Comparison of ENCODE assay signal across 14 mouse cellular contexts in the genomic region with DNA sequence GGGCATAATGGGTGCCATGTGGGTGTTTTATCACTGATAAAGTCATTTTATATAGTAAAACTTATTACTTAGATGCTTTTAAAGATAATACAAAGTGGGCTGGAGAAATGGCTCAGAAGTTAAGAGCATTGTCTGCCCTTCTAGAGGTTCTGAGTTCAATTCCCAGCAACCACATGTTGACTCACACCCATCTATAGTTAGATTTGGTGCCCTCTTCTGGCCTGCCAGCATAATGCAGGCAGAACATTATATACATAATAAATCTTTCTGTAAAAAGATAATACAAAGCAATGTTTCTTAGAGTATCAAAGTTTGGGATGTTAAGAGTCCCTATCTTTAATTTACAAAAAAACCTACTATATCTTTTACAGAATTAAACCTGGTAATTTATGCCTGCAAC. TPM values are rescaled to one million over a fixed set of nuclear protein-coding genes. Genes with fewer than 3 reads are reported as not detected.
A peak's percentile ranks its signal among the peaks of the same experiment; 100 is the strongest.
DNase-seq lines count a peak whose midpoint lies in the region; ATAC-seq and TF ChIP-seq lines count a peak whose summit lies in the region.
"Had no signal": no experiment of that assay in that cellular context is flagged by ENCODE, and none has a peak within 500 bp of the region (broad histone marks: within the 10 kb centered on the region; RNA-seq: fewer than 3 reads in every experiment).

No protein-coding gene starts in this region.

- TF ChIP-seq EP300 in heart, postnatal 0 days (IDR thresholded peaks at IDR 0.05; ENCODE audit: low read depth) = no peak

- intact Hi-C loops in heart, postnatal 25 days (cut with DNase I) = no loop called here

- peak; percentile 37 for TF ChIP-seq CTCF in heart, postnatal 0 days (IDR thresholded peaks at IDR 0.05; ENCODE audit: low read depth)
- TF ChIP-seq CTCF in E14TG2a.4 (conservative IDR thresholded peaks at IDR 0.05; ENCODE audit: low read length) = peak; percentile 33

- no peaks in the 10 kb centered on the region for H3K27me3 ChIP-seq in heart, postnatal 0 days (ENCODE audit: control insufficient read depth, insufficient read depth, low read length)
- no peaks in the 10 kb centered on the region for H3K27me3 ChIP-seq in E14TG2a.4 (ENCODE audit: insufficient read depth, low read length)
- H3K27me3 ChIP-seq in splenic B cell, adult 2 months (ENCODE audit: control insufficient read depth, insufficient read depth, low read length, poor library complexity, severe bottlenecking) = no peaks in the 10 kb centered on the region
- H3K27me3 ChIP-seq: hindbrain, embryonic 13.5 days had no signal

- H3K4me1 ChIP-seq in heart, postnatal 0 days (ENCODE audit: control insufficient read depth, insufficient read depth) = no peaks in the 10 kb centered on the region
- H3K4me1 ChIP-seq in E14TG2a.4 (replicated peaks; ENCODE audit: low read depth, low read length) = no peaks in the 10 kb centered on the region
- H3K4me1 ChIP-seq: hindbrain, embryonic 13.5 days had no signal

- no peak overlapping the region for H3K4me2 ChIP-seq in heart, postnatal 0 days (ENCODE audit: low read depth, low read length)
- H3K4me2 ChIP-seq: hindbrain, embryonic 13.5 days had no signal

- no peak overlapping the region for H3K27ac ChIP-seq in heart, postnatal 0 days (ENCODE audit: low read depth)
- H3K27ac ChIP-seq: hindbrain, embryonic 13.5 days; macrophage had no signal

- no peak for ATAC-seq in heart, postnatal 0 days (ENCODE audit: insufficient read depth, low read depth)

- H3K4me3 ChIP-seq in heart, postnatal 0 days (ENCODE audit: low read depth, low read length) = no peak overlapping the region
- no peak overlapping the region for H3K4me3 ChIP-seq in E14TG2a.4 (replicated peaks; ENCODE audit: low read length)
- H3K4me3 ChIP-seq: erythroblast, embryonic 14.5 days; hindbrain, embryonic 13.5 days had no signal

- H3K9ac ChIP-seq in heart, postnatal 0 days (replicated peaks; ENCODE audit: low read depth, low read length) = no peak overlapping the region
- H3K9ac ChIP-seq: hindbrain, embryonic 13.5 days had no signal

- peaks cover 29% of the 10 kb centered on the region; the same call in 1 of the 2 replicates for H3K36me3 ChIP-seq in heart, postnatal 0 days (replicated peaks; ENCODE audit: control insufficient read depth, insufficient read depth, low read length)
- H3K36me3 ChIP-seq in E14TG2a.4 (ENCODE audit: insufficient read depth, low read length) = no peaks in the 10 kb centered on the region
- no peaks in the 10 kb centered on the region for H3K36me3 ChIP-seq in splenic B cell, adult 2 months (ENCODE audit: control insufficient read depth, insufficient read depth, low read length, poor library complexity, severe bottlenecking)

- DNase-seq in heart, postnatal 0 days (ENCODE audit: low spot score) = no peak
- no peak for DNase-seq in heart, postnatal 25 days (ENCODE audit: low spot score)
- peak; percentile 17 for DNase-seq in lung, postnatal 14 days
- no peak for DNase-seq in lung, postnatal 25 days (ENCODE audit: low spot score)
- DNase-seq in splenic B cell, adult 2 months (ENCODE audit: low read depth, low spot score) = peak; percentile 36
- no peak for DNase-seq in left cerebral cortex, adult 18-20 months (ENCODE audit: low spot score in 2 of 2)
- no peak for DNase-seq in yolk sac, embryonic 10.5 days (ENCODE audit: low spot score)
- DNase-seq: cerebellum, adult 9-10 months; gastrocnemius, postnatal 25 days; right cerebral cortex, postnatal 14 days had no signal

- no peaks in the 10 kb centered on the region for H3K9me3 ChIP-seq in heart, postnatal 0 days (replicated peaks; ENCODE audit: control insufficient read depth, low read length)
- no peaks in the 10 kb centered on the region for H3K9me3 ChIP-seq in E14TG2a.4 (ENCODE audit: low read length)
- H3K9me3 ChIP-seq: hindbrain, embryonic 13.5 days had no signal

RNA-seq across cellular contexts. Expression of gene Hprt, which starts 27.6 kb away (rescaled TPM):
- 69.0 and 93.5 TPM in 2 replicates for total RNA-seq in heart, postnatal 0 days (2014; rRNA removed; ENCODE audit: low replicate concordance)
- polyA plus RNA-seq in heart, postnatal 0 days (2015; fragmentation: Nextera tagmentation; extraction: Ambion mirVana) = 209 and 218 TPM in 2 replicates
- 10 to 100 TPM; 57.7 to 66.7 TPM for total RNA-seq in heart, postnatal 25 days (2021)
- 100 to 1,000 TPM; 156 to 179 TPM for total RNA-seq in left cerebral cortex, adult 18-20 months (2021)

Comparison
In these comparisons a context has a peak if more than half of its experiments do, and no peak if none do; other contexts are left out.
1. DNase-seq: peak in lung, postnatal 14 days (single experiment) and splenic B cell, adult 2 months (single experiment); none in heart, postnatal 0 days (single experiment), heart, postnatal 25 days (single experiment), lung, postnatal 25 days (single experiment), left cerebral cortex, adult 18-20 months (0 of 2) and yolk sac, embryonic 10.5 days (single experiment).